Mouse (Mus musculus): ENCODE measurements around the gene Thtpa.

Gene Thtpa

DNA sequence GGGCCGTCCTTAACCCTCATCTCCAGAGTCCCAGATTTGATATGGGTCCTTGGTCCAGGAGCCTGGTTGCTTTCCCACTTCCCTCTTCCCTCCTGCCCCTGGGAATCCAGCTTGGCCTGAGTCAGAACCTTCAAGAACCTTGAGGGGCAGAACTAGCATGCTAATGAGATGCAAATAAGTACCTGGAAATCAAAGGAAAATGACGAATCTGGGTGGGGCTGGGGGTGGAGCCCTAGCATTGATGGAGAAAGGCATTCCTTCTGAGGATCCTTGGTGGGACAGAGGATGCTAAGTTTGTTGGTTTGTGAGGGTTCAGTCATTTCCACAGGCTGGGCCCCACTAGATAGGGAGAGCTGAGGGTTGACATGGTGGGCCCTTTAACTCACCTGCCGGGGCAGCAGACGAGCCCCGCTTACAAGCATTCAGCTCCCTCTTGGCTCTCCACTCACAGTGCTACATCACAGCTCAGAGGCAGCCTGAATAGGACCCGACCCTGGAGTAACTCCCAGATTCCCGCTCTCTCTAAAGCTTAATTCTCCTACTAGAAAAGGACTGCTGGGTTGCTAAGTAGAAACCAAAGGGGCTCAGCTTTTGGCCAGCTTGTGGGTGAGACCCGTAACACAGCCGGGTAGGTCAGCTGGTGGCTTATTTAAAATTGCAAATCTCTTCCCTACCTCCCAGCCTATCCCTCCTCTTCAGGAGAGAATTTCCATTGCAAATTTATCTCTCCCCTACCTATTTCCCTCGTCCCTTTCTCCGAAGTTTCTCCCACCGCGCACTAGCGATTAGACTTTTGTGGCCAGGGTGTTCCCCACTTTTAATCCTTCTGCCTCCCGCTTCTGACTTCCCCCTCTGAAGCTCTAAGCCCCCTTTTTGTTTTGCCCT lies 16.9 kb upstream of the Thtpa start:
- DNase-seq (ENCODE audit: low spot score), result no peak

- no peak for DNase-seq (ENCODE audit: low spot score)
These were observed 16.1 kb upstream of the Thtpa start for GRCm38 (mm10) chr14:55078366-55078989.

DNA sequence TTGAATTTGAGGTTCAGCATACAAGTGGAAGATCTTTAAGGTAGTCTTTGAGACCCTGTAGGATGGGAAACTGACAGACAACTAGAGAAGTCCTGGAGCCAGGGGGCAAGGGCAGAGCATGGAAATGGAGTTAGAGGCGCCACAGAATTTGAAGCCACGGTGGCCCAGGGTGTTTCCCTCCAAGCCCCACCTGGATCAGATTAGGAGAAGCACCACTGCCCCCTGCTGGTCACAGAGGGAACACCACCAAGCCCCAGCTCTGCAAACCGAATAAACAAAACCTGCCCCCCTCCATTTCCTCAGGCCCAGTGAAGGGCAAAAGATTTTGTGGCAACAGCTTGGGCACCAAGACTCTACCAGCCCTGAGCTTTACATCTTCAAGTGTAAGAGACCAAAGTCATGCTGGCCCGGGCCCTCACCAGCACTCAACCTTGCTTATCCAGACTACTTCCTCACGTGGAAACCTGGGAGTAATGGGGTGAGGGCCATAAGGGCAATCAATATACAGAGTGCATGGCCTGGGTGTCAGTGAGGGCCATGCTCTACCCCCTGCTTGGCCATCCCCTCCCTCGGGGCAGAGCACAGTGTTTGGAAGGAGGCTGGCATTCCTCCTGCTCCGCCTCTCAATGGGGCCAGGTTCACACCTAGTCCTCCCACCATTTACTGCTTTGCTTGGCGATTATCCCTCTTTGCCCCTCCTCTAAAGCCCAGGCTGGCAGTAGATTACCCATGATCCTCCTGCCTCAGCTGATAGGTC lies 15.2 kb upstream of the Thtpa start:
- DNase-seq (ENCODE audit: low spot score), result peak; percentile 45

DNA sequence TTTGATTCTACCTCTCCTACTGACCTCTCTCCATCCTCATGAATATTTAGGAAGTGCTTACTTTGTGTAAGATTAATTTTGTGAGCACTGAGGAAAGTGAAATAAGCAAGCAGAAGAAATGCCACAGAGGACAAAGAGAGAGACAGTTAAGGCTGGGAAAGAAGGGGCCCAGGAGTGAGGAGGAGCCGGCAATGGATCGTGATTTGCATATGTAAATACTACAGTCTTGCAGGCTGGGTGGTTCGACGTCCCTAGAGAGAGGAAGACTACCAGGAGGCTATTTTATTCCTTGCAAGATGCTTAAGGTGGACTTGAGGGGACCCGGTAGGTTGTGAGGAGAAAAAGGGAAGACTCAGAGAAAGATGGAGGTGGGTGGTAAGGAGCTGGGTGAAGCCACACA lies 13.5 kb upstream of the Thtpa start:
- DNase-seq (ENCODE audit: low spot score), result no peak

GRCm38 (mm10) chr14:55083481-55083880 lies 11.1 kb upstream of the Thtpa start:
- DNase-seq (ENCODE audit: low spot score), result no peak

- no peak for DNase-seq (ENCODE audit: low spot score)
These were observed 9.1 kb upstream of the Thtpa start for GRCm38 (mm10) chr14:55085324-55086008.

GRCm38 (mm10) chr14:55086009-55086514 lies 8.5 kb upstream of the Thtpa start:
- no peak for DNase-seq (ENCODE audit: low spot score)

- DNase-seq (ENCODE audit: low spot score), result no peak
These were observed 5.2 kb upstream of the Thtpa start for GRCm38 (mm10) chr14:55089199-55089947.

- DNase-seq (ENCODE audit: low spot score), result peak; percentile 30
These were observed 3.2 kb upstream of the Thtpa start for GRCm38 (mm10) chr14:55091209-55091865.

DNA sequence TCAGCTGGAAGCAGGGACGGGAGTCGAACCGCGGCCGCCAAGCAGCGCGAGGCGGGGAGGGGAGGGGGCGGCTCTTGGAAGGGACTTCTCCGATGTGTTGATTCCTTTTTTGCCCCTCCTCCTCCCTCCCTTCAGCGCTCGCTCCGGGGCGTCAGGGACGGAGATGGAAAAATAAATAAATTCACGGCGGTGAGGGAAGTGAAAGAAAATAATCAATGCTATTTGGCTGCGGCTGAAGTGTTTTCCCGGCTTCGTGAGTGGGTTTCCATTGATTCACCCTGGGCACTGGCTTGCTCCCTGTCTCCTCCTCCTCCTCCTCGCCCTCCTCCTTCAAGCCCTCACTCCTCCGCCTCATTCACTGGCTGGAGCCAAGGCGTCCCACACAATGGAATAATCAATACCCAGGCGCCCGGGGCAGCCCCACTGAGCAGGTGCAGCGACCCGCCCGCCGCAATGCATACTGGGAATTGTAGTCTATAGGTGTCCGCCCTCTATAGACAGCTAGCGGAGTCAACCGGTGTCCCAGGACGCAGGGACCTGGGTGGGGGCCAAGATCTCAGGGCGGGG lies 2.5 kb upstream of the Thtpa start, which contains the start of gene Zfhx2:
Gene Zfhx2 (minus strand): TSS at position 314 of the 567 bp plus-strand sequence.
- DNase-seq (ENCODE audit: low spot score), result peak; percentile 95

DNA sequence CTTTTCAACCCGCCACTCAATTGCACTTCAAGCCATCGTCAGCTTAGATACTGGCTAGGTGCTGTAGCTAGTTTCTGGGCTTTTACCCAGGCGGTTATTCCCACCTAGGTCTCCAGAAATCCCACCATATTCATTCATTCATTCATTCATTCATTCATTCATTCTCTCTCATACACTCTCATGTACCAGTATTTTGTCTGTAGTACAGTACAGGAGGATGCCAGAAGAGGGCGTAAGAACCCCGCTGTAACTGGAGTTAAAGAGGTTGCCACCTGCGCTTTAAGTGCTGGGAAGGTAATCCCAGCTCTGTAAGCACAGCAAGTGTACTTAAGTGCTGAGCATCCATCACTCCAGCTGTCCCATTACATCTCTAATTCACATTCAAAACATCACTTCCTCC lies 657 bp upstream of the Thtpa start:
- DNase-seq (ENCODE audit: low spot score), result no peak

DNA sequence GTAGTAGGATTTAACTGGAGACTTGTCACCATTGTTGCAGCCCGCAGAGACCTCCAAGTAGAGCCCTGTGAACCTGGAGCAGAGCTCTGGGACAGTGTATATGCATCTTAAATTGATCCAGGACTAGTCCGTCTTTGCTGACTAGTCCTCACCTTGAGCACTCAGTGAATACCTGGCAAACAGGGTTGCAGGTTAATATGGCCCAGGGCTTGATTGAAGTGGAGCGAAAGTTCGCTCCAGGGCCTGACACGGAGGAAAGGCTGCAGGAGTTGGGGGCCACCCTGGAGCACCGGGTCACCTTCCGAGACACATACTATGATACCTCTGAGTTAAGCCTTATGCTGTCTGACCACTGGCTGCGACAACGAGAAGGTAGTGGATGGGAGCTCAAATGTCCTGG lies 679 bp downstream of the Thtpa start:
- no peak for DNase-seq (ENCODE audit: low spot score)

- DNase-seq (ENCODE audit: low spot score), result no peak
These were observed 1.1 kb downstream of the Thtpa start for GRCm38 (mm10) chr14:55095671-55096070.

GRCm38 (mm10) chr14:55096573-55097087 lies 2.0 kb downstream of the Thtpa start:
- DNase-seq (ENCODE audit: low spot score), result no peak

DNA sequence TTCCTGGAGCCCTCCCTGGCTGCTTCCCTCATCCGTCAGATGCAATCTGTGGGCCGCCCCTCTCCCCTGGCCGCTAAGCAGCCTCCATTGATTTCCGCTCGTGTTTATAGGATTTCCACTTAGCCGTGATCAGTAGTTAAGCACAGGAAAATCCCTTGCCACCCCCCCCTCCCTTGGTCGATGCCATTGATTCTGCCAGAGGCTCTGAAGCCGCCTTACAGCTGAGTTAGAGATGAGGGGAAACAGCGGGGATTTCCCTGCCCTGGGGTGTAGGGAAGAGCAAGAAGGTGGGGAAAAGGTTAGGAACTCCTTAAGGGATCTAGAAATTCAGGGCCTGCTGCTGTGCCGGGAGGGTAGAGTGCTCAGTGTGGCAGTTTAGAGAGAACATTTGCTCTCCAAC lies 3.1 kb downstream of the Thtpa start:
- DNase-seq (ENCODE audit: low spot score), result no peak

DNA sequence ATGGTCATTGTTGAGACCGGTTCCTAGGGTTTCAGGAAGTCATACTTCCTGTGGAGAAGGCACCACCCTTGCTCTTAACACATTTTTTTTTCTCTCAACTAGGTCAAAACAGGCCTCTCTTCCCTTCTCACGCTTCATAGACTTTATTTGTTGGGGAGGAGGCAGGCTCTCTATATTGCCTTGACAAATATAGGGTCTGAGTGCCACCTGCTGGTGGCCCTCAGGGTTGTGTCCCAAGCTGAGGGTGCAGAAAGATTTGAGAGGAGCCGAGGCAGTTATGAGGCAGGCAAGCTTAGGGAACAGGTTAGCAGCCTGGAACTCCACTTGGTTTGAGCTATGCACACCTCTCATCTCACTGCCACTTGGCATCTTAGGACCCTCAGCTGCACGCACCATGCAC lies 3.5 kb downstream of the Thtpa start:
- DNase-seq (ENCODE audit: low spot score), result no peak

DNA sequence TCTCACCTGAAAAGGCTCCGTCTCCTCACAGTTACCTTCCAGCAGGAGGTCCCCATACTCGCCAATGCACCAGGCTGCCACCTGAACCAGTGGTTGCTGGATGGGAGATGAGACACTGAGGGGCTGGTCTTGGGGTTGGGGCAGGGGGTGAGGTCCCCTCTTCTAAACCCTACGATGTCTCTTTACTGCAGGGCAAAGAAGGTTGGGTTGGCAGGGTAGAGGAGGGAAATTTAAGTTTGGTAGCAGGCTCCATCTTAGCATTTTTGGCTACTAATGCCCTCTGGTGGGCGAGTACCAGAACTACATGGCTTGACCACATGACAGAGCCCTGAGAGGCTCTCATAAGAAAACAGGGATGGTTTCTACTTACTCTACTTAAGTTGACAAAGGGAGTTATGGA lies 7.0 kb downstream of the Thtpa start:
- DNase-seq (ENCODE audit: low spot score), result no peak

GRCm38 (mm10) chr14:55102253-55102785 lies 7.7 kb downstream of the Thtpa start:
- DNase-seq (ENCODE audit: low spot score), result no peak

DNA sequence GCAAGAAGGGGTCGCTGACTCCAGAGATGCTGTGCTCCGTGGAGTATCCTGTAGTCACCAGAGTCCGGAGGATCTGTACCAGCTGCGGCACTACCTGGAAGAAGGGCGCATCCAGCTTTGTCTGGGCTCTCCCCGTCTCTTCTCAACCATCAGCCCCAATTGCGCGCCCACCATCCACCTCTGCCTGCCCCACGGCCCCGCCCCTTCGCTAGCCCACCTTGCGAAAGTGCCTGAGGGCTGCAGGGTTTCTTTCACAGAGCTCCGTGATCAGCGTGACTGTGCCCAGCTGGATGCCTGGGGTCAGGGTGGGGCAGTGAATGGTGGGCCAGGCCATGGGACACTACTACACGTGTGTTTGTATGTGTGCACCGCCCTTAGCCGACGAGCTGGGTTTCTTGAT lies 9.8 kb downstream of the Thtpa start:
- no peak for DNase-seq (ENCODE audit: low spot score)

- no peak for DNase-seq (ENCODE audit: low spot score)
These were observed 10.8 kb downstream of the Thtpa start for GRCm38 (mm10) chr14:55105386-55105785.
